Mouse (Mus musculus) liver, postnatal 0 days (tissue): ENCODE data around the gene Ngp.

Source experiments
- CTCF ChIP-seq: sonication (generic); IDR thresholded peaks from 2 replicates; pipeline ENCODE4 v1.5.1; 2016; ENCODE audit warnings: antibody characterized with exemption, low read depth
- EP300 ChIP-seq: IDR thresholded peaks from 2 replicates; pipeline ENCODE4 v1.6.1; 2016; ENCODE audit warnings: antibody characterized with exemption, low read depth, mild to moderate bottlenecking

DNA sequence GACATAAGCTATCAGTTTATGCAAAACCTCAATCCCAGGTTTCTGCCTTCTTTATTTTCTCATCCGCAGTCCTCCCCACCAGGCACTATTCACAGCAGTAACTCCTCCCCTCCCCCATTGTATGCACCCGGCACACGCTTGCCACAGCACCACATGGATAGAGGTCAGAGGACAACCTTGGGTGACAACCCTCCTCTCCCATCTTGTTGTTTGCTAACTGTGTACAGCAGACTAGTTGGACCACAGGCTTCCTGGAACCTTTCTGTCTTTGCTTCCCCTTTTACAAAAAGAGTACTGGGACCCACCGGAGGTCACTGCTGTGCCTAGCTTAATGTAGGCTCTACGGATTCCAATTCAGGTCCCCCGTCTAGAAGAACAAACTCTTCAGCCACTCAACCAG, 21.0 kb downstream of the Ngp start:
- TF ChIP-seq EP300 (no peak), CTCF (no peak)
